Mouse (Mus musculus) gastrocnemius, adult 18-20 months (tissue): ENCODE measurements at regions not wholly inside any gene's neighbourhood (a gene's known extent, or its start where the extent isn't known, plus 50 kb on each side); places are given as distances from the start of the nearest gene placed in this dataset.
A peak's percentile ranks its signal among the peaks of the same experiment; 100 is the strongest.

Source experiments
- DNase-seq: peaks from one replicate; pipeline ENCODE4 v3.0.0; 2021; ENCODE audit warnings: low spot score

DNA sequence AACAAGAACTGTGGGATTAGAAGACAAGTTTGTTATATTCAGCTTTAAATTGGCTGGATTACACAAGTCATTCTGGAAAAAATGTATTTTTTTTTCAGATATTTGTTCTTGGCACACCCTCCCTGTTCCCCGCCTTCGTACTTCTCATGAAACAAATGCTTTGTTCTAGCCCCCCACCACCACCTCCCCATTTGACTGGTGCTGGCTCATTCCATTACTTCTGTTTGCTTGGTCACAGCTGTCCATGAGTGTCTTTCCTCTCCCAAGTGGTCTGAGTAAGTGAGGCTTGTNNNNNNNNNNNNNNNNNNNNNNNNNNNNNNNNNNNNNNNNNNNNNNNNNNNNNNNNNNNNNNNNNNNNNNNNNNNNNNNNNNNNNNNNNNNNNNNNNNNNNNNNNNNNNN lies 491.8 kb downstream of the Lmo4 start:
- no peak for DNase-seq

DNA sequence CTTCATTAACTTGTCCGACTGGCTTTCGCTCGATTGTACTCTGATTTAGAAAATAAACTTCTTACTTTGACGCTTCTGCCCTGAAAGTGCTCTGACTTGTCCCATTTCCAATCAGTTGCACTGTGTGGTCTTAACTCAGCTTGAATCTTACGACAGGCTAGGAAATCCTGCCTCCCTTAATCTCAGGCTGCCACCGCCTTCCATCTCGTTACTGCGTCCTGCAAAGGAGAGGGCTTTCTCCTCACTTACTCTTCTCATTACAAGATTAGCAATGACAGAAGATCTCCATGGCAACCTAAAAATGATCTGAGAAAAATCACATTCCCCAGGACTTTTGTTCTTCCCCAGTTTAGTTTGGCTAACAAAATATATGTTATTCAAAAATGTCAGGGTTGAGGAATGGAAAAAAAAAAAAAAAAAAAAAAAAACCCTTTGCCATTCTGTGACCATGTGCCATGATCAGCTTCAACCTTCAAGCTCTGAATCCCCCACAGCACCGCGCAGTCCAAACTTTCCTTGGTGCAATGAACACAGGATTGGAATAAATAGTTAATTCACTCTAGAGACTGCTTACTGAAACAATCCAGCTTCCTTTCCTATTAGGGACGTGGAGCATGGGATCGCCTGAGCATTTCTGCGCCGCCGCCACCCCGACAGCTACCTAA lies 494.1 kb downstream of the Lmo4 start:
- no peak for DNase-seq

DNA sequence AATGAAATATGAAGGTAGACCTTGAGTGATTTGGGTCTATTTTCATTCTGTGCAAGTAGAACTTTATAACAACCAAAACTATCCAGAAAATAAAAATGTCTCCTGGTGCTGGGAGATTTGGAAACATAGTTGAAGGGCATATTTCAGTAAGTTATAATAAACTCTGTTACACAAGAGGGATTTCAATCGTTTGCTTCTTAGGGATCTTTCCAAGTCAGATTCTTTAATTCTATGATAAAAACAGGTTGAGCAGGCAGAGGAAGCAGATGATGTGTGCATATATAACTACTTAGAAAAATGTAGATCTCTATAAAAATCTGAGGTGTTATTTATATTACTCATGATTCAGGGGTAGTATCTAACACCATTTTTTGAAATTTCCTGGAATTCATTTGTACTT lies 498.3 kb downstream of the Lmo4 start:
- no peak for DNase-seq

- no peak for DNase-seq
Measured at GRCm38 (mm10) chr3:143694817-143695216, 510.2 kb downstream of the Lmo4 start.

GRCm38 (mm10) chr3:143685742-143686141 lies 519.3 kb downstream of the Lmo4 start:
- DNase-seq = no peak

DNA sequence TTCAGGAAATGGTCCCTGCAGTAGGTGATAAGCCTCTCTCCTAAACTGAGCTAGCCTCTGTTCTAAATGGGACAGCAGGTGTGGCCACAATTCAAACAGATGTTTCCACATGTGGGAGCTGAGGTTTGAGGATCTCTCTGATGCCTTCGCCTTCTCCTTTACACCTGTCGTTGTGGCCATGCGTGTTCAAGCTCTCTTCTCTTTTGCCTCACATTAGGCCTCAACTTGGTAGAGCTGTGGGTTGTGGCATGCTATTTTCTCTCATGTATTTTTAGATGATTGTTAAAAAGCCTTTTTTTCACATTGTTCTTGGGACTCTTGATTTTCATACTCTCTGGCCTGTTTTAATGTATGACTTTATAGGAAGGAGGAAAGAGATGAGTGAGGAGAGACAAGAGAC lies 526.8 kb downstream of the Lmo4 start:
- DNase-seq = no peak

GRCm38 (mm10) chr3:143674855-143675254 lies 530.2 kb downstream of the Lmo4 start:
- no peak for DNase-seq

- DNase-seq = no peak
Measured at GRCm38 (mm10) chr3:143674446-143674845, 530.6 kb downstream of the Lmo4 start.

DNA sequence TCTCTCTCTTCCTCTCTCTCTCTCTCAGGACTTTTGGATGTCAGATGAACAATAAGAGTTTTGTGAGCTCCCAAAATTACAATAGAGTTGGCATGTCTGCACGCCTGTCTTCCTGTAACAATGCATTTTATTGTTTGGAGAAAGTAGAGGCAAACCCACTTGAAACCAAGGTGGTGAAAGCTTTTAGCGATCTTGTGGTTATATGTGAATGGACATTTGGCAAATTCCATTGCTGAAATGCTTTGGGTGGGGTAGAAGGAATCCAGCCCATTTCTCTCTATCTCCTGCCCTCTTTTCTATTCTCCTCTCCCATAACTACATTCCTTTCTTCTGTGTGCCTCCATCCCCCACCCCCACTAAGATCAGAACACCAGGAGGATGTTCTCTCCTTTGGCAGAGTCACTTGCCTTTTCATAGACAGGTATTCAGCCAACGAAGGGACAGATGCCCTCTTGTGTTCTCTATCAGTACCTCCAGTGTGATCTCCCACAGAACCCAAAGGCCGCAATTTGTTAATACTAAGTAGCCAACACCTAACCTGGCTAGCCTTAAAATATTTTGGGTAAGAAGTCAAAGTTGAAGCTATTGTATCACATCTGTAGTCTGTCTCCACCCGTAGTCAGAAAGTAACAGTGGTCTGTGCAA lies 542.9 kb downstream of the Lmo4 start:
- no peak for DNase-seq

- no peak for DNase-seq
Measured at GRCm38 (mm10) chr3:143659421-143659978, 545.5 kb downstream of the Lmo4 start.

GRCm38 (mm10) chr3:143647237-143647636 lies 557.8 kb downstream of the Lmo4 start:
- no peak for DNase-seq

DNA sequence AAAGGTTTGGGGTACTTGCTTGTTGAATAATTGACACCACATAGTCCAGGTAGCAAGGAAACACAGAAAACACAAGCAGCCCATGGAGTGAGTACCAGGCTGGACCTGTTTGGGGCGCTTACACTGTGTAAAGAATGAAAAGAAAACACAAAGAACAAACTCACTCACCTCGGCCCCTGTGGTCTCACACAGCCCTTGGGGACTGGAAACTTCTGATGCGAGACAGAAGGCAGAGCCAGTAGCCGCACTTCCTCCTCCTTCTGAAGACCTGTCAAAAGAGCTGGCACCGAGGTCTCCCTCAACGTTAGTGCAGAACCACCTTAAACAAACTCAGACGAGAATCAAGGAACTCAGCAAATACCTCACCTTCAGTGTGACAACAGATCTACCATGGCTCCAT lies 558.2 kb downstream of the Lmo4 start:
- no peak for DNase-seq

- DNase-seq = no peak
Measured at GRCm38 (mm10) chr3:143633036-143633435, 572.0 kb downstream of the Lmo4 start.

- DNase-seq = no peak
Measured at GRCm38 (mm10) chr3:143631183-143631582, 573.8 kb downstream of the Lmo4 start.

GRCm38 (mm10) chr3:143624906-143625305 lies 580.1 kb downstream of the Lmo4 start:
- no peak for DNase-seq

- no peak for DNase-seq
Measured at GRCm38 (mm10) chr3:143622275-143622674, 582.7 kb downstream of the Lmo4 start.

GRCm38 (mm10) chr3:143619125-143619524 lies 585.9 kb downstream of the Lmo4 start:
- DNase-seq = no peak

GRCm38 (mm10) chr3:143614895-143615294 lies 590.1 kb downstream of the Lmo4 start:
- DNase-seq = no peak

DNA sequence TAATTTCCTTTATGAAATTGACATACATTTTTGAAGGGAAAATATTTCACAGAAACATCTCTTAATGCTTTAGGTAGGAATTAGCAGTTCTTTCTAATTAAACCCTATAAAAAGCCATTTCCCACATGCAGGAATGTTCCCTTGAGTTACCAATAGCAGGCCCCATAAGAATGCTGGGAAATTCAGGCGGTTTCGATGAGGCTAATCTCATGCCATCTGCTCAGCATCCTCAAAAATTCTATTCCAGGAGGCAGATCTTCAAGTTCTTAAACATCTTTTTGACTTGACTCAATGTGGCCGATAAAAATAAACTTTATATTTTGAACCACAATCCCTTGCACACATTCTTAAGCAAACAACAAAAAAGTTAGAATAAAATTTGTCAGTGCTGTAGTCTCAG lies 591.0 kb downstream of the Lmo4 start:
- DNase-seq = no peak

DNA sequence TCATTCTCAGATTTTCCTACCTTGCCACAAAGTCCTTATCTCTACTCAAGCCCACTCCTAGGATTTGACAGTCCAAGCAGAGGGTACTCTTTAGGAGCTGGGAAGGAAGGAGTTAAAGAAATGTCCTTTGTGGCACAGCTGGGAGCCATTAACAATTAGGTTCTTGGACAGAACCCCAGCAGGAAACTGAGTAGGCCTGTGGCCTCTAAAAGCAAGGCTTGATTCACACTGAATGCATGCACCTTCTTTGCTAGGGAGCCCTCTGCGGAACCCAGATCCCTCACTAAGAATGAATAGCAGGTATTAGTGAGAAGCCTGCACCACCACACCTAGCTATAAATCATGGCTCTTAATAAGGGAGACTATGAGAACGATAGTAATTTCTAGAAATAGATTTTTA lies 595.3 kb downstream of the Lmo4 start:
- DNase-seq = no peak

GRCm38 (mm10) chr3:143599120-143599519 lies 605.9 kb downstream of the Lmo4 start:
- DNase-seq = peak; percentile 25

DNA sequence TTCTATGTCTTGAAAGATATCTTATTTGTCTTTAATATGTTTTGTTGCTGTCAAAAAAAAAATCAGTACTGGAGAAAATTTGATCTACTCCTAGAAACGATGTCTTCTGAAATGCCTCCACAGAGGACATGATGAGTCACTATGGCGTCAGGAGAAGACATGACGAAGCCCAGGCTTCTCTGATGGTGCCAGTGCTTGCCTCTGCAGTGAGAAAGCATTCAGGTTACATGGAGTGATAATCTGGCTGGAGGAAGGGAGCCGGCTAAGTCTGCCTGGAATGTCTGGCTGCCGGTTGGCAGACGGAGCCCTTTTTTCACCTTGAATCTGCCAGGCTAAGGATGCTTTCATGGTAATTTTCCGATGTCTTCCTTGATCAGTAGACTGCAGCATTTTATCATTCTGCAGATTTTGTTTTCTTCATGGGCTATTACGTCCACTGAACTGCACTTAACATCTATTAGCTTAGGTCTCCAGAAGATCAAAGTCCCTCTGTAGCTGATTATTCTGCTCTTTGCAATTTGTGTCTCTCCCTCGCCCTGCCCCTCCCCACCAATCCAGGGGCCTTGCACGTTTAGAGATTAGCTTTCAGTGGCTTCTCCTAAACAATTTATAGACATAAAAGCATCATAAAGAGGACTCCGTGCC lies 607.9 kb downstream of the Lmo4 start:
- DNase-seq = no peak
